Mouse (Mus musculus): ENCODE results near the gene Fam19a3. TPM values are rescaled to one million over a fixed set of nuclear protein-coding genes. Genes with fewer than 3 reads are reported as not detected.
"Not testable (repeated sequence)": the region's sequence is repeated elsewhere in the genome, so short reads cannot be mapped to it uniquely, and the experiment has no call there.

Gene Fam19a3
- total and polyA plus RNA-seq, 2 experiments from 2014 or later = 0.05 to 0.10 TPM

- H3K36me3 ChIP-seq (ENCODE audit: insufficient read depth) = no peaks in the 10 kb centered on the region
- no peaks in the 10 kb centered on the region for H3K9me3 ChIP-seq (ENCODE audit: low read length)
- H3K4me3 ChIP-seq (ENCODE audit: low read depth, low read length) = no peak overlapping the region
- H3K4me2 ChIP-seq (ENCODE audit: low read depth) = no peak overlapping the region
- no peak for DNase-seq
- TF ChIP-seq CTCF (IDR thresholded peaks at IDR 0.05; ENCODE audit: low read depth) = no peak
- no peak for ATAC-seq
- whole genome bisulfite sequencing = 66% methylated on average over 7 of the region's 7 CpGs
- H3K27ac ChIP-seq (ENCODE audit: low read depth, low read length) = no peak overlapping the region
- no peaks in the 10 kb centered on the region for H3K4me1 ChIP-seq (ENCODE audit: insufficient read depth)
- H3K9ac ChIP-seq = no peak overlapping the region
- H3K27me3 ChIP-seq (ENCODE audit: insufficient read depth, low read length) = peaks cover 22% of the 10 kb centered on the region
Measured at GRCm38 (mm10) chr3:104773301-104773700, 8.3 kb downstream of the Fam19a3 start.

DNA sequence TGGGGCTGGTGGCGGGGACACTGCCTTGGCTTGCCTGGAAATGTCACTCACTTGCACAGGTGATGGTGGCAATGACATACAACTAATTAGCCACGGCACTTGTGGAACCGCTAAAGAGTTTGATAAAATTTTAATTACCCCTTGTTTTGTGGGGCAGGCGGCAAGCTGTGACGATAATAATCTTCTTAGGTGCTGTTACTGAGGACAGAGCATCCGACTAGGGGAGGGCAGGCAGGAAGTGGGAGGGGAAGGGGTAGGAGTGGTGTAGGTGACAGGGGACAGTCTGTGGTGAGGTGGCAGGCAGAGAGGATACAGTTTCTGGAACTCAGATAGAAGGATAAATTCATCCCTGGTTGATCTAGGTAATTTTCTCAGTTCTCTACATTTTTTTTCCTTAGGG, 10.2 kb downstream of the Fam19a3 start:
- Histone ChIP-seq H3K4me2 (ENCODE audit: low read depth) (no peak overlapping the region), H3K27ac (ENCODE audit: low read depth, low read length) (no peak overlapping the region), H3K9me3 (ENCODE audit: low read length) (no peaks in the 10 kb centered on the region), H3K27me3 (ENCODE audit: insufficient read depth, low read length) (peaks cover 3% of the 10 kb centered on the region), H3K4me3 (ENCODE audit: low read depth, low read length) (no peak overlapping the region), H3K4me1 (ENCODE audit: insufficient read depth) (no peaks in the 10 kb centered on the region), H3K9ac (no peak overlapping the region), H3K36me3 (ENCODE audit: insufficient read depth) (no peaks in the 10 kb centered on the region)
- no peak for ATAC-seq
- 40% methylated on average over 6 of the region's 6 CpGs for WGBS
- no peak for DNase-seq
- TF ChIP-seq CTCF (IDR thresholded peaks at IDR 0.05; ENCODE audit: low read depth) = no peak

- Histone ChIP-seq H3K27me3 (ENCODE audit: insufficient read depth, low read length) (no peaks in the 10 kb centered on the region), H3K36me3 (ENCODE audit: insufficient read depth) (no peaks in the 10 kb centered on the region), H3K4me1 (ENCODE audit: insufficient read depth) (no peaks in the 10 kb centered on the region), H3K27ac (ENCODE audit: low read depth, low read length) (no peak overlapping the region), H3K9ac (no peak overlapping the region), H3K4me2 (ENCODE audit: low read depth) (no peak overlapping the region), H3K9me3 (ENCODE audit: low read length) (no peaks in the 10 kb centered on the region), H3K4me3 (ENCODE audit: low read depth, low read length) (no peak overlapping the region)
- WGBS = 82% methylated on average over 3 of the region's 3 CpGs
- ATAC-seq (no peak), DNase-seq (no peak)
- no peak for TF ChIP-seq CTCF (IDR thresholded peaks at IDR 0.05; ENCODE audit: low read depth)
Measured at GRCm38 (mm10) chr3:104770918-104771317, 10.7 kb downstream of the Fam19a3 start.

- Histone ChIP-seq H3K4me3 (ENCODE audit: low read depth, low read length) (no peak overlapping the region), H3K27me3 (ENCODE audit: insufficient read depth, low read length) (no peaks in the 10 kb centered on the region), H3K9me3 (ENCODE audit: low read length) (no peaks in the 10 kb centered on the region), H3K27ac (ENCODE audit: low read depth, low read length) (no peak overlapping the region), H3K4me1 (ENCODE audit: insufficient read depth) (no peaks in the 10 kb centered on the region), H3K36me3 (ENCODE audit: insufficient read depth) (no peaks in the 10 kb centered on the region), H3K9ac (no peak overlapping the region), H3K4me2 (ENCODE audit: low read depth) (no peak overlapping the region)
- peak; percentile 67 for TF ChIP-seq CTCF (IDR thresholded peaks at IDR 0.05; ENCODE audit: low read depth)
- no peak for ATAC-seq
- WGBS = 57% methylated on average over 10 of the region's 10 CpGs
- DNase-seq = no peak
Measured at GRCm38 (mm10) chr3:104770035-104770434, 11.6 kb downstream of the Fam19a3 start.

GRCm38 (mm10) chr3:104769135-104769534, 12.5 kb downstream of the Fam19a3 start:
- no peak overlapping the region for H3K4me2 ChIP-seq (ENCODE audit: low read depth)
- no peak overlapping the region for H3K4me3 ChIP-seq (ENCODE audit: low read depth, low read length)
- no peak for TF ChIP-seq CTCF (IDR thresholded peaks at IDR 0.05; ENCODE audit: low read depth)
- H3K4me1 ChIP-seq (ENCODE audit: insufficient read depth) = no peaks in the 10 kb centered on the region
- DNase-seq (no peak), ATAC-seq (no peak)
- H3K36me3 ChIP-seq (ENCODE audit: insufficient read depth) = no peaks in the 10 kb centered on the region
- no peak overlapping the region for H3K27ac ChIP-seq (ENCODE audit: low read depth, low read length)
- H3K9ac ChIP-seq = no peak overlapping the region
- 71% methylated on average over 3 of the region's 3 CpGs for WGBS
- no peaks in the 10 kb centered on the region for H3K9me3 ChIP-seq (ENCODE audit: low read length)
- no peaks in the 10 kb centered on the region for H3K27me3 ChIP-seq (ENCODE audit: insufficient read depth, low read length)

DNA sequence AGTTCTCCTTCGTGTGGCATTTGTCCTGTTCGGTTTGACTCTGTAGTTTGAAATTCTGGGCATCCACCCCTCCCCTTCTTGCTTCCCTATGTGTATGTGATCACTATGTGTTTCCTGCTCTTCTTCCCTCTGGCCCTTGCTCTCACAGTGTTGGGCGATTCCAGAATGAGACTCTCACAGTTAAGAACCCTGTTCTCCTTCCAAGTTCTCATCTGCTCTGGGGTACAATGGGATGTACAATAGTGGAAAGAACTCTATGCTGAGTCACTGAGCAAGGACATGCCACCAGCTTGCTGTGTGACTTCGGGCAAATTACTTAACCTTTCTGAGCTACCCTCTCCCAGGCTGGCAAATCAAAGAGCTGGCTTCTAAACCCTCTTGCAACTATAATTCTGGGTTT, 13.9 kb downstream of the Fam19a3 start:
- WGBS = 83% methylated on average over 4 of the region's 4 CpGs
- no peak for ATAC-seq

DNA sequence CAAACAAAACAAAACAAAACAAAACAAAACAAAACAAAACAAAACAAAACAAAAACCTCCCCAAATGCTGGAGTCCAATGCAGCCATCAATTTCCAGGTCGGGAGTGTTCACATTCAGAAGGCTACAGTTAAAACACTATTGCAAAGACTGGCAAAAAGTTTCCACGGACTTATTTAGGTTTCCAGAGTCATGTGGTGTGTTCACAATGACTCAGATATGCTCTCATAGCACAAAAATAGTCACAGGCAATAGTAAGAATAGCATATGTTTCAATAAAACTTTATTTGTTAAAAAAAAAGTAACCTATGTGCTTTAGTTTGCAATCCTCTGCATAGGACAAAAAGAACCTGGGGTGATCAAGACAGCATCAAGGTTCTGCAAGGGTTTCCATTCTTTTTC, 14.5 kb downstream of the Fam19a3 start:
- Histone ChIP-seq H3K9ac (no peak overlapping the region), H3K36me3 (ENCODE audit: insufficient read depth) (no peaks in the 10 kb centered on the region), H3K4me2 (ENCODE audit: low read depth) (no peak overlapping the region), H3K4me3 (ENCODE audit: low read depth, low read length) (no peak overlapping the region), H3K4me1 (ENCODE audit: insufficient read depth) (no peaks in the 10 kb centered on the region), H3K27ac (ENCODE audit: low read depth, low read length) (no peak overlapping the region), H3K27me3 (ENCODE audit: insufficient read depth, low read length) (no peaks in the 10 kb centered on the region), H3K9me3 (ENCODE audit: low read length) (no peaks in the 10 kb centered on the region)
- DNase-seq (no peak), ATAC-seq (no peak)
- 76% methylated on average over 2 of the region's 2 CpGs for WGBS
- TF ChIP-seq CTCF (IDR thresholded peaks at IDR 0.05; ENCODE audit: low read depth) = no peak

More for the DNA sequence above, 13.9 kb downstream of the Fam19a3 start:
- no peaks in the 10 kb centered on the region for H3K27me3 ChIP-seq (ENCODE audit: insufficient read depth, low read length)
- H3K4me3 ChIP-seq (ENCODE audit: low read depth, low read length) = no peak overlapping the region
- no peak overlapping the region for H3K4me2 ChIP-seq (ENCODE audit: low read depth)
- no peak for TF ChIP-seq CTCF (IDR thresholded peaks at IDR 0.05; ENCODE audit: low read depth)
- no peaks in the 10 kb centered on the region for H3K36me3 ChIP-seq (ENCODE audit: insufficient read depth)
- no peak overlapping the region for H3K27ac ChIP-seq (ENCODE audit: low read depth, low read length)
- H3K4me1 ChIP-seq (ENCODE audit: insufficient read depth) = no peaks in the 10 kb centered on the region
- DNase-seq = no peak
- no peak overlapping the region for H3K9ac ChIP-seq
- H3K9me3 ChIP-seq (ENCODE audit: low read length) = no peaks in the 10 kb centered on the region

DNA sequence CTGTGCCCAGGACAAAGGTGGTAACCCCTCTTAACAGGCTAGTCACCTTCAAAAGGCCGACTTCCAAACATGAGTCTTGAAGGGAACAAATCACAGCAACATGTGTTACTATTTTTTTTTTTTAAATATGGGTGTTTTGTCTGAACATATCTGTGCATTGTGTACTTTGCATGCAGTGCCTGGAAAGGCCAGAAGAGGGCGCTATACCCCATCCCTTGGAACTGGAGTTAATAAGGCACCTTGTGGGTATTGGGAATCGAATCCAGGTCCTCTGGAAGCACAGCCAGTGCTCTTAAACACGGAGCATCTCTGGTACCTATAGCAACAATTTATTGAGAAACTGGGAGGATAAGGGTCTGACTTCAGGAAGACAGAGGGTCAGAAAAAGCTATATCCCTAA, 16.6 kb downstream of the Fam19a3 start:
- no peak overlapping the region for H3K4me2 ChIP-seq (ENCODE audit: low read depth)
- no peaks in the 10 kb centered on the region for H3K27me3 ChIP-seq (ENCODE audit: insufficient read depth, low read length)
- no peaks in the 10 kb centered on the region for H3K4me1 ChIP-seq (ENCODE audit: insufficient read depth)
- H3K27ac ChIP-seq (ENCODE audit: low read depth, low read length) = no peak overlapping the region
- H3K9ac ChIP-seq = no peak overlapping the region
- H3K9me3 ChIP-seq (ENCODE audit: low read length) = no peaks in the 10 kb centered on the region
- 25% methylated on average over 4 of the region's 4 CpGs for WGBS
- ATAC-seq = no peak
- no peaks in the 10 kb centered on the region for H3K36me3 ChIP-seq (ENCODE audit: insufficient read depth)
- DNase-seq = no peak
- TF ChIP-seq CTCF (IDR thresholded peaks at IDR 0.05; ENCODE audit: low read depth) = peak; percentile 56
- H3K4me3 ChIP-seq (ENCODE audit: low read depth, low read length) = no peak overlapping the region

DNA sequence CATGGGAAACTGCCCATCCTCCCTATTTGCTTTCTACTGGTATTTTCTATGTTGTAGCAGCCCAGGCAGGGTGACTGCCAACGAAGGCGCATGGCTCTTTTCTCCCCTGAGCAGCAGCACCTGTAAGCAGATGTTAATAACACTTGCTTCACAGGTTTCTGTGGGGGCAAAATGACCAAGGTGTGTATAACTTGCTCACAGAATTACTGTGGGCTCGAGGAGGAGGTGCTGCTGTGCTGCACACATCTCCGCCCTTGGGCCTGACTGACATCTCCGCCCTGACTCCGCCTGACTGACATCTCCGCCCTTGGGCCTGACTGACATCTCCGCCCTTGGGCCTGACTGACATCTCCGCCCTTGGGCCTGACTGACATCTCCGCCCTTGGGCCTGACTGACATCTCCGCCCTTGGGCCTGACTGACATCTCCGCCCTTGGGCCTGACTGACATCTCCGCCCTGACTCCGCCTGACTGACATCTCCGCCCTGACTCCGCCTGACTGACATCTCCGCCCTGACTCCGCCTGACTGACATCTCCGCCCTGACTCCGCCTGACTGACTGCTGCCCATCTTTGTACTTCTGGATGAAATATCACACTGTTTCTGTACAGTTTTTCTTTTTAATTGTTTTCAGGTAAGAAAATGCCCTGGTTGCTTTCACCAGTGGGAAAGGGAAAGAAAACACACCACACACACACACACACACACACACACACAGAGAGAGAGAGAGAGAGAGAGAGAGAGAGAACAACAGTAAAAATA, 19.4 kb downstream of the Fam19a3 start:
- H3K9me3 ChIP-seq (ENCODE audit: low read length); ATAC-seq; H3K36me3 ChIP-seq (ENCODE audit: insufficient read depth); H3K9ac ChIP-seq; H3K27ac ChIP-seq (ENCODE audit: low read depth, low read length); DNase-seq; H3K4me3 ChIP-seq (ENCODE audit: low read depth, low read length); H3K27me3 ChIP-seq (ENCODE audit: insufficient read depth, low read length); H3K4me2 ChIP-seq (ENCODE audit: low read depth); H3K4me1 ChIP-seq (ENCODE audit: insufficient read depth): not testable (repeated sequence)
- 28% methylated on average over 18 of the region's 20 CpGs for WGBS
